Mouse (Mus musculus): ENCODE measurements around the gene Eif2b5.
"Not testable (repeated sequence)": the region's sequence is repeated elsewhere in the genome, so short reads cannot be mapped to it uniquely, and the experiment has no call there.

Gene Eif2b5

GRCm38 (mm10) chr16:20498677-20499475 is at the start of gene Eif2b5:
Eif2b5 (plus strand) TSS chr16:20498817.
- in situ Hi-C loops (cut with MboI, MseI): loop anchor here (5.0 kb wide), 1 partner anchor 43 kb away; no protein-coding TSS in a partner anchor

- in situ Hi-C loops (cut with MboI, MseI): no loop called here
Measured at GRCm38 (mm10) chr16:20451774-20452173, 46.8 kb upstream of the Eif2b5 start.

GRCm38 (mm10) chr16:20454155-20454654 is 44.4 kb upstream of the Eif2b5 start:
- in situ Hi-C loops (cut with MboI, MseI): no loop called here

DNA sequence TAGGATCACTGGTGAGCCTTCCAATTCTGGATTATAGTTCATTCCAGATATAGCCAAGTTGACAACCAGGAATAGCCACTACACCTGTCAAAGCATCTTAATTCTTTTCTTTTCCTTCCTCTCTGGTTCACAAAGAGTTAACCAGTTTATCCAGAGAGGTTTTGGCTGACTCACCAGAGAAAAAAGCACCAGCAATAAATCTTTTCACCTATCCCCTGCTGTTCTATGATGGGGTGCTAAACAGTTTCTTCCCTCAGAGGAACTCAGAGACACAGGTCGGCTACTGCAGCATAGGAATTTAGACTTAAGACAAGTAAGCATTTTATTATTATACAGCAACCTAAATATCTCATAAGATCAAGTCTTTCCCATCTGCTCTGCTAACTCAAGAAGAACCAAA is 42.5 kb upstream of the Eif2b5 start:
- in situ Hi-C loops (cut with MboI, MseI): no loop called here

DNA sequence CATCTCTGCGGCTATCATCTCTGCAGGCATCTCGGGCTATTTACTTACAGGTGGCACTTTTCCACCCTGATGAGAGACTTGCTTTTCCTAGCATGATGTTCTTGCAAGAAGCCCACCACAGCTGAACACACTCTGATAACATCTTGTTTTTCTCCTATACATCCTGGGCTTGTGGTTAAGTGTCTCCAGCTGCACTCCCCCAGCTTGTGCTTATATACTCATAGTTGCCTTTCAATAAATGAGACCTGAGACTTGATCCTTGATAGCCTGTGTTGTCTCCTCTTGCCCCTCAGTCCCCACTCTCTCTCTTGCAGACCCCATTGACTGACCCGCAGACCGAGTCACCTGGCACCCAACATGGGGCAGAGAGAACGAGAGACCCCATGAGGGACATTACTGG is 39.9 kb upstream of the Eif2b5 start:
- in situ Hi-C loops (cut with MboI, MseI): not testable (repeated sequence)

DNA sequence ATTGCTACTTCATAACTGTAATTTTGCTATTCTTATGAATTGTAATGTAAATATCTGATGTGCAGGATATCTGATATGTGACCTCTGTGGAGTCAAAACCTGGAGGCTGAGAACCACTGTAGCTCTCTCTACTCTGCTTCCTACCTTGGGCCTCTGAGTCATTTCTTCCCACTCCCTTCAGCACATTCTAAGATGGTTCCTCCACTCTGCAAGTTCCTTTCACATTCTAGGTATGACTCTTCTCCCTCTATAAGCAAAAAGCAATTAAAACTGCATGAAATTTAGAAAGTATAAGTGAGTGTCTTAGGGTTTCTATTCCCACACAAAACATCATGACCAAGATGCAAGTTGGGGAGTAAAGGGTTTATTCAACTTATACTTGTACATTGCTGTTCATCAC is 33.9 kb upstream of the Eif2b5 start:
- in situ Hi-C loops (cut with MboI, MseI): no loop called here

GRCm38 (mm10) chr16:20470981-20471380 is 27.6 kb upstream of the Eif2b5 start:
- in situ Hi-C loops (cut with MboI, MseI): no loop called here

- in situ Hi-C loops (cut with MboI, MseI): no loop called here
Measured at GRCm38 (mm10) chr16:20471686-20472085, 26.9 kb upstream of the Eif2b5 start.

DNA sequence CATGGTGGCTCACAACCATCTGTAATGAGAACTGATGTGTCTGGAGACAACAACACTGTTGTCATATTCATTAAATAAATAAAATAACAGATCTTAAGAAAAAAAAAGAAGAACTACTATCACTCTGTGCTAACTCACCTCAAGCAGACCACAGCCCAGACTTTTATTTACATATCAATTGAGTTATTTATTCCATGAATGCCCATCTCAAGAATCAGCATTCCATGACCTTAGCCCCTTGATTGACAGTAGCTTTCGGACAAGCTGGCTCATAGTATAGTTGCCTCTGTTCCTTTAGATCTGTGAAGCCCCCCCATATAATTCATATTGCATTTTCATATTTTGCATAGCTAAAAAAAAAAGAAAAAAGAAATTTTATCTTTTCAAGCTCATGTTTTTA is 24.9 kb upstream of the Eif2b5 start:
- in situ Hi-C loops (cut with MboI, MseI): no loop called here

GRCm38 (mm10) chr16:20474211-20474610 is 24.4 kb upstream of the Eif2b5 start:
- in situ Hi-C loops (cut with MboI, MseI): no loop called here

GRCm38 (mm10) chr16:20474786-20475185 is 23.8 kb upstream of the Eif2b5 start:
- in situ Hi-C loops (cut with MboI, MseI): no loop called here

DNA sequence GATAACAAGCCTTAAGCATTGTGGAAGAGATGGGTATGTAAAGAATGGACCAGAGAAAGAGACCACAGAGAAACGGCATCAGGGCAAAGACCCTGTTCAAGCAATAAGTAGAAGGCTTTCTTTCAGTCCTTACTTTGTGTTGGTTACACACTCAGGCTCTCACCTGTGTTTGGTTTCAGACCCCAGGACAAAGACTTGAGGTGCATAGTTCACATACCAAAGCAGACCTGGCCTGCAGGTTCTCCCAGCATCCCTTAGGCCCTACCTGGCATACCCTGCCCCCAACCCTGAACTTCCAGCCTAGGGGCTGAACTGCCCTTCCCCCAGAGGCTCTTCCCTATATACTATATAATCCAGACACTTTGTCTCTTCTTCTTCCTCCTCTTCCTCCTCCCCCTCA is 23.3 kb upstream of the Eif2b5 start:
- in situ Hi-C loops (cut with MboI, MseI): no loop called here

DNA sequence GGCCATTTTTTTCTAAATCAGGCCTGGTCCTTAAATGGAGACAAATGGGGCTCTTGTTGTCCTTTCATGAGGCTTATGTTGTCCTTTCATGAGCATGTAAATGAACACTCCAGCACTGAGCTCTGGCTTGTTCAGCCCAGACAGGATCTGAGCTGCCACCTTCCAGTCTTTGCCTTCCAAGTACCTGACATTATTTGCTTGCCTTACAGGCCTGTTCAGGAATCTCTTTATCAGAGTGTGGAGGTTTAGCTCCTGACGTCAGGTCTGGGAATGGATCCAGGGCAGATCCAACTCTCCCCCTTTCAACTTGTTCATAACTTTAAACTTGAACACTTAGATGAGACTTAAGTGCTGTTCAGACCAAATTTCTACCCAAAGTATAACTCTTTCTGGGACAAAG is 21.8 kb upstream of the Eif2b5 start:
- in situ Hi-C loops (cut with MboI, MseI): no loop called here

- in situ Hi-C loops (cut with MboI, MseI): no loop called here
Measured at GRCm38 (mm10) chr16:20477270-20477669, 21.3 kb upstream of the Eif2b5 start.

GRCm38 (mm10) chr16:20478504-20478903 is 20.1 kb upstream of the Eif2b5 start:
- in situ Hi-C loops (cut with MboI, MseI): no loop called here

DNA sequence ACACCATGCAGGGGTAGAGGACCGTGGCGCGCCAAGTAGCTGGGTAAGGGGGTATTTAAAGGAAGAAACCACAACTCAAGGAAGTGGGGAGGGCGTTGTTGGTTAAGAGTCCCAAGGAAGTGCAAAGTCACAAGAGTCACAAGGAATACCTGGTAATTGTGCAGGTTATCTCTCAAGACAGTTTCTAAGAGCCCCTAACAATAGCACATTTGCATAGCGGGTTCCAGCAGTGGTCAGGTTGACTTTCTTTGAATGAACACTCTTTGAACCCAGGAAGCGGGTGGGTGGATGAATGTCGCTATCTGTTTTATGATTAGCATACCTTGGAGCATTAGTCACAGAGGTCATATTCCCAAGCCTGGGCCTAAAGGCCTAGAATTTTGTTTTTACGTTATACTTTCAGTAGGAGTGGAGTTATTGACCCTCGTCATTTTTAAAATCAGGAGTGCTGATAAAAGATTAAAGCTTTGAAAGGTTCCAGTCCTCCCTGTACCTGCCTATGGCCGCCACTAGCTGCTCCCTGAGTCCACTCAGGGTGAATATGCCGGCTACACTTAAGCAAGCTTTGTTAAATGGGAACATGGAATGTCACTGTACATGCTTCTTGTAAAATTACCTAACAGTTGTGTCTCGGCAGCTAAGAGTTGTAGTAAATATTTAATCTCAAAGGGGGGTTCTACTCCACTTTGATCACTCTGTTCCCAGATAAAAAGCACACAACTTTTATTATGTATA is 19.4 kb upstream of the Eif2b5 start:
- in situ Hi-C loops (cut with MboI, MseI): not testable (repeated sequence)

DNA sequence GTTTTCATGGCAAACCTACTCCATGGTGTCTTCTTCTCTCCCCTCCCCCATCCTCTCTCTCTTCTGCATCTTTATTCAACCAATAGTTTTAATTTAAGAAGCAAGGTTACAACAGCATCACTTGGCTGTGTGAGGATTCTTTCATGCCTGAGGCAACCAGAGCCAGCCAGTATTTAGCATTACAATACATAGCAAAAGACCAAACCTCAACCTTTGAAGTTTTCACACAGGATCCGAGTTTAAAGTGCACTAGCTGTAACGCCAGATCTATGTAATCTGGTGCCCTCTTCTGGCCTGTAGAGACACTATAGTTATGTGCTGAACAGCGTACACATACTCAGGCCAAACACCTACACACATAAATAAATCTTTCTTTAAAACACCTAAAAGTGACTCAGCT is 18.5 kb upstream of the Eif2b5 start:
- in situ Hi-C loops (cut with MboI, MseI): no loop called here

DNA sequence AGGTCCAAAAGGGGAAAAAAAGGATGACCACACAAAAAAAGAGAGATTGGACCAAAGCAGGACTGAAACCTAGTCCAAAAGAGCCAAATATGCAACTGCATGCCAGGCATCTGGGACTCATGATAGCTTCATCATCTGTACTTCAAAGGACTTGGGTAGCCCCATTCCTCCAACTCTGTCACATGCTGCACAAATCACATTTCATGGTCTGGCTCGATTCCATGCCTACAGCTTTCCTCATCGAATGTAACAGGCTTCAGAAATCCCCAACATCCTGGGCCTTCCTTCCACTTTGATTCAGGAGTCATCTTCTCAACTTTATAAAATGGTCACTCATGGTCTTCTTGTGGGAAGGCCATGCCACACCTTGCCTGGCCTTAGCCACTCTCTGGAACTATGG is 16.9 kb upstream of the Eif2b5 start:
- in situ Hi-C loops (cut with MboI, MseI): no loop called here

DNA sequence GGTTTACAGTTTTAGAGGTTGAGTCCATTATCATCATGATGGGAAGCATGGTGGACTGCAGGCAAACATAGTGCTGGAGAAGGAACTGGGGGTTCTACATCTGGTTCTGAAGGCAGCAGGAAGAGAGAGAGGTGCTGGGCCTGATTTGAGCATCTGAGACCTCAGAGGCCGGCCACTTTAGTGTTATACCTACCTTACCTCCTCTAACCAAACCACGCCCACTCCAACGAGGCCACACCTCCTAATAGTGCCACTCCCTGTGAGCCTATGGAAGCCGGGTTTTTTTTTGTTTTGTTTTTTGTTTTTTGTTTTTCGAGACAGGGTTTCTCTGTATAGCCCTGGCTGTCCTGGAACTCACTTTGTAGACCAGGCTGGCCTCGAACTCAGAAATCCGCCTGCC is 14.9 kb upstream of the Eif2b5 start:
- in situ Hi-C loops (cut with MboI, MseI): not testable (repeated sequence)

DNA sequence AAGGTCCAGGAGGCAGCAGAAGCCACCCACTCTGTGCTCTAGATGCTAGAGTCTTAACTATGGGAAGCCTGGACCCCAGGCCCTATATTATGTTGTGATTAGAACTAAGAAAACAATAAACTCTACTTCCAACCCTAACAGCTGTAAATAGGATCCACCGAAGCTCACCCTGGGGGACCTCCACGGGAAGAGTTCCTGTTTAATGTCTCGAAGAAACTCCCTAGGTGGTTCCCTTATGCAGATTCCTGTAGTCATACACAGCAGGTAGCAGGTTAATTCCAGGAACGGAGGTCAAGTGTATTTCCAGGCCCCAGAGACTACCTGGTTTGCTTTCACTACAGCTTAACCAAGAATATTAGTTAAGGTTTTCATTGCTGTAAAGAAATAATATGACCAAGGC is 13.6 kb upstream of the Eif2b5 start:
- in situ Hi-C loops (cut with MboI, MseI): no loop called here

GRCm38 (mm10) chr16:20486048-20486447 is 12.6 kb upstream of the Eif2b5 start:
- in situ Hi-C loops (cut with MboI, MseI): no loop called here

DNA sequence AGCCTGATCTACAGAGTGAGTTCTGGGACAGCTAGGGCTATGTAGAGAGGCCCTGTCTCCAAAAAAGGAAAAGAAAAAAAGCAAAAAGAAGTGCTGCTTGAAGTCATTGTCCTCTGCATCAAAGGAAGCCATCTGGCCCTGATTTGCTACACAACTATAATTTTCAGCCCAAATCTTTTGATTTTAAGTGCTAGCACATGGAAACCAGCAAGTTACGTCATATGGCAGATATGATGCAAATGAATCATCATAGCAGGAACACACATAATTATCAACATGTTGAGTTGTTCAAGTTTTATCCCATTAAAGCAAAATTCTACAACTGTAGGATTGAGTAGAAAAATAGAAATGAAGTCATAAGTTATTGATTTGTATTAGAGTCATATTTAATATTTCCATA is 10.5 kb upstream of the Eif2b5 start:
- in situ Hi-C loops (cut with MboI, MseI): no loop called here

DNA sequence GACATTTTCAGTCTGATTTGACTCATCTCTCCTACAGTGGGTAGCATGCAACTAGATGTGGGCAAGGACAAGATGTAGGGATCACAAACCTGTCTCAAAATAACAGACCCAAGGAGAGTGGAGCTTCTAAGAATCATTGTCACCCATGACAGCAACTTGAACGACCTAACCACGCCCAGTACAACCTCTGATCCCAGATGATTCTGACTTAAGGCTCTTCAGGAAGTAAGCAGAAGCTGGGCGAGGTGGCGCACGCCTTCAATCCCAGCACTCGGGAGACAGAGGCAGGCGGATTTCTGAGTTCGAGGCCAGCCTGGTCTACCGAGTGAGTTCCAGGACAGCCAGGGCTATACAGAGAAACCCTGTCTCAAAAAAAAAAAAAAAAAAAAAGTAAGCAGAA is 9.9 kb upstream of the Eif2b5 start:
- in situ Hi-C loops (cut with MboI, MseI): not testable (repeated sequence)

All from regulatory T cell (primary cell).